Mouse (Mus musculus) kidney, adult 2 months (tissue): ENCODE data around the gene Sgta.

ENCODE experiments used
- CTCF ChIP-seq: fragments of 200-500 bp; conservative IDR thresholded peaks from 2 replicates; pipeline ENCODE4 v1.5.1; 2011; ENCODE audit warnings: low read depth, mild to moderate bottlenecking, control low read depth, low read length, moderate library complexity, mixed read lengths; ENCODE audit not compliant: insufficient read depth, insufficient read length
- POLR2A ChIP-seq: fragments of 200-500 bp; IDR thresholded peaks from one replicate; pipeline ENCODE4 v1.6.1; 2011; ENCODE audit warnings: low read depth, low read length, control low read depth

GRCm38 (mm10) chr10:81076356-81076755 is 16.4 kb upstream of the Sgta start:
- no peak for TF ChIP-seq POLR2A
- TF ChIP-seq CTCF = no peak
